Comparison of ENCODE assay signal across 8 mouse cellular contexts in genomic region chr7:75639541-75639940, GRCm38 (mm10).
DNase-seq lines count a peak whose midpoint lies in the region; ATAC-seq and TF ChIP-seq lines count a peak whose summit lies in the region.

No protein-coding gene starts in this region.

- H3K36me3 ChIP-seq in kidney, adult 2 months (ENCODE audit: control insufficient read depth, insufficient read depth, low read length) = no peaks in the 10 kb centered on the region
- no peaks in the 10 kb centered on the region for H3K36me3 ChIP-seq in limb, embryonic 12.5 days

- ATAC-seq in limb, embryonic 12.5 days (ENCODE audit: insufficient number of reproducible peaks, insufficient read depth, low FRiP score, low TSS enrichment, low read depth) = no peak
- peak; percentile 38; the same call in 1 of the 2 replicates for ATAC-seq in neutrophil, adult 5-6 weeks (ENCODE audit: extremely low read depth, insufficient number of reproducible peaks, low FRiP score, poor library complexity, severe bottlenecking)

- no peaks in the 10 kb centered on the region for H3K9me3 ChIP-seq in limb, embryonic 12.5 days

- H3K4me3 ChIP-seq in cerebellum, adult 2 months (replicated peaks; ENCODE audit: insufficient read depth, low read depth, low read length) = no peak overlapping the region
- H3K4me3 ChIP-seq in kidney, adult 2 months (ENCODE audit: insufficient read depth, low read depth, low read length) = no peak overlapping the region
- no peak overlapping the region for H3K4me3 ChIP-seq in limb, embryonic 12.5 days (replicated peaks)

- peak; percentile 43; the same call in 1 of the 2 replicates for TF ChIP-seq CTCF in cerebellum, adult 2 months (IDR thresholded peaks at IDR 0.05; ENCODE audit: borderline replicate concordance, insufficient read depth, low read depth, low read length)
- TF ChIP-seq CTCF in kidney, adult 2 months (conservative IDR thresholded peaks at IDR 0.05; ENCODE audit: insufficient read depth, insufficient read length, low read depth, low read length) = peak; percentile 64

- H3K27me3 ChIP-seq in cerebellum, adult 2 months (ENCODE audit: control insufficient read depth, insufficient read depth, low read length) = no peaks in the 10 kb centered on the region
- no peaks in the 10 kb centered on the region for H3K27me3 ChIP-seq in kidney, adult 2 months (replicated peaks; ENCODE audit: control insufficient read depth, insufficient read depth, low read length)
- H3K27me3 ChIP-seq in limb, embryonic 12.5 days = no peaks in the 10 kb centered on the region

- 35% methylated on average over 3 of the region's 3 CpGs for WGBS in cerebellum, adult 2 months
- whole genome bisulfite sequencing in kidney, adult 2 months = 26% methylated on average over 3 of the region's 3 CpGs
- WGBS in limb, embryonic 12.5 days = 20% methylated on average over 3 of the region's 3 CpGs

- H3K4me1 ChIP-seq in cerebellum, adult 2 months (ENCODE audit: control insufficient read depth, insufficient read depth, low read length) = no peaks in the 10 kb centered on the region
- H3K4me1 ChIP-seq in kidney, adult 2 months (ENCODE audit: control insufficient read depth, insufficient read depth, low read length) = peaks cover 25% of the 10 kb centered on the region
- peaks cover 40% of the 10 kb centered on the region for H3K4me1 ChIP-seq in limb, embryonic 12.5 days (replicated peaks)

- H3K4me2 ChIP-seq in limb, embryonic 12.5 days = peak overlapping the region; percentile 5; the same call in 1 of the 2 replicates

- no peak for TF ChIP-seq POLR2A in cerebellum, adult 2 months (IDR thresholded peaks at IDR 0.05; ENCODE audit: borderline replicate concordance, insufficient read depth, low read length)
- TF ChIP-seq POLR2A in kidney, adult 2 months (IDR thresholded peaks at IDR 0.05; ENCODE audit: low read depth, low read length) = no peak

- peak; percentile 82 for DNase-seq in urinary bladder, postnatal 14 days (ENCODE audit: low spot score)
- no peak for DNase-seq in urinary bladder, postnatal 10 days (ENCODE audit: low spot score)
- DNase-seq in cerebellum, adult 2 months = peak; percentile 27 to 38
- peak; percentile 26 to 84 for DNase-seq in frontal cortex, adult 2 months (ENCODE audit: extremely low spot score in 1 of 2, low spot score in 1 of 2)
- peak; percentile 85 for DNase-seq in kidney, adult 2 months
- DNase-seq in testis, postnatal 10 days (ENCODE audit: low spot score) = peak; percentile 87

- no peak overlapping the region for H3K27ac ChIP-seq in cerebellum, adult 2 months (ENCODE audit: insufficient read depth, low read length)
- no peak overlapping the region for H3K27ac ChIP-seq in kidney, adult 2 months (ENCODE audit: insufficient read depth, low read depth, low read length)
- peak overlapping the region; percentile 72 for H3K27ac ChIP-seq in limb, embryonic 12.5 days

- no peak overlapping the region for H3K9ac ChIP-seq in limb, embryonic 12.5 days (replicated peaks)
